Mouse (Mus musculus): ENCODE results near the gene Fancd2os. TPM values are rescaled to one million over a fixed set of nuclear protein-coding genes. Genes with fewer than 3 reads are reported as not detected.

The Fancd2os gene
- polyA plus RNA-seq (2014; fragmentation: Illumina TruSeq; extraction: RNeasy Lipid Tissue Mini Kit (QIAGEN cat#74804); ENCODE audit: low read depth, low replicate concordance) = not detected

GRCm38 (mm10) chr6:113600543-113601139, at the start of gene Fancd2os:
Gene Fancd2os, minus strand, starts transcription at chr6:113600715.

GRCm38 (mm10) chr6:113638302-113639040, 38.0 kb upstream of the Fancd2os start, which contains the start of gene Irak2:
Gene Irak2, plus strand, starts transcription at chr6:113638467.

GRCm38 (mm10) chr6:113623941-113624751, 23.6 kb upstream of the Fancd2os start, which contains the start of gene Vhl:
Gene Vhl, plus strand, starts transcription at chr6:113623959.

GRCm38 (mm10) chr6:113604432-113605223, 4.1 kb upstream of the Fancd2os start, which contains the start of gene Brk1:
Gene Brk1, plus strand, starts transcription at chr6:113604772.

Other genes with a start within 250 kb of the Fancd2os start
- gene Tada3, start 222.8 kb downstream of the Fancd2os start, polyA plus RNA-seq (2014; fragmentation: Illumina TruSeq; extraction: RNeasy Lipid Tissue Mini Kit (QIAGEN cat#74804); ENCODE audit: low read depth, low replicate concordance) = 20.5 TPM
- gene Arpc4, start 222.6 kb downstream of the Fancd2os start, polyA plus RNA-seq (2014; fragmentation: Illumina TruSeq; extraction: RNeasy Lipid Tissue Mini Kit (QIAGEN cat#74804); ENCODE audit: low read depth, low replicate concordance) = 57.4 TPM
- 2.0 TPM for gene Ttll3, start 211.5 kb downstream of the Fancd2os start, polyA plus RNA-seq (2014; fragmentation: Illumina TruSeq; extraction: RNeasy Lipid Tissue Mini Kit (QIAGEN cat#74804); ENCODE audit: low read depth, low replicate concordance)
- 8.7 TPM for gene Rpusd3, start 181.4 kb downstream of the Fancd2os start, polyA plus RNA-seq (2014; fragmentation: Illumina TruSeq; extraction: RNeasy Lipid Tissue Mini Kit (QIAGEN cat#74804); ENCODE audit: low read depth, low replicate concordance)
- 18.2 TPM for gene Cidec, start 165.0 kb downstream of the Fancd2os start, polyA plus RNA-seq (2014; fragmentation: Illumina TruSeq; extraction: RNeasy Lipid Tissue Mini Kit (QIAGEN cat#74804); ENCODE audit: low read depth, low replicate concordance)
- 31.3 TPM for gene Jagn1, start 158.1 kb downstream of the Fancd2os start, polyA plus RNA-seq (2014; fragmentation: Illumina TruSeq; extraction: RNeasy Lipid Tissue Mini Kit (QIAGEN cat#74804); ENCODE audit: low read depth, low replicate concordance)
- gene Il17re, start 142.2 kb downstream of the Fancd2os start, polyA plus RNA-seq (2014; fragmentation: Illumina TruSeq; extraction: RNeasy Lipid Tissue Mini Kit (QIAGEN cat#74804); ENCODE audit: low read depth, low replicate concordance) = 1.0 TPM
- gene Il17rc, start 129.3 kb downstream of the Fancd2os start, polyA plus RNA-seq (2014; fragmentation: Illumina TruSeq; extraction: RNeasy Lipid Tissue Mini Kit (QIAGEN cat#74804); ENCODE audit: low read depth, low replicate concordance) = 9.2 TPM
- gene Creld1, start 117.4 kb downstream of the Fancd2os start, polyA plus RNA-seq (2014; fragmentation: Illumina TruSeq; extraction: RNeasy Lipid Tissue Mini Kit (QIAGEN cat#74804); ENCODE audit: low read depth, low replicate concordance) = 37.7 TPM
- not detected for gene Prrt3, start 98.8 kb downstream of the Fancd2os start, polyA plus RNA-seq (2014; fragmentation: Illumina TruSeq; extraction: RNeasy Lipid Tissue Mini Kit (QIAGEN cat#74804); ENCODE audit: low read depth, low replicate concordance)
- gene Emc3, start 69.1 kb downstream of the Fancd2os start, polyA plus RNA-seq (2014; fragmentation: Illumina TruSeq; extraction: RNeasy Lipid Tissue Mini Kit (QIAGEN cat#74804); ENCODE audit: low read depth, low replicate concordance) = 70.3 TPM
- 0.08 TPM for gene Fancd2, start 69.0 kb downstream of the Fancd2os start, polyA plus RNA-seq (2014; fragmentation: Illumina TruSeq; extraction: RNeasy Lipid Tissue Mini Kit (QIAGEN cat#74804); ENCODE audit: low read depth, low replicate concordance)
- gene Brk1, start 4.1 kb upstream of the Fancd2os start, polyA plus RNA-seq (2014; fragmentation: Illumina TruSeq; extraction: RNeasy Lipid Tissue Mini Kit (QIAGEN cat#74804); ENCODE audit: low read depth, low replicate concordance) = 102 TPM
- gene Vhl, start 23.2 kb upstream of the Fancd2os start, polyA plus RNA-seq (2014; fragmentation: Illumina TruSeq; extraction: RNeasy Lipid Tissue Mini Kit (QIAGEN cat#74804); ENCODE audit: low read depth, low replicate concordance) = 9.6 TPM
- gene Irak2, start 37.8 kb upstream of the Fancd2os start, polyA plus RNA-seq (2014; fragmentation: Illumina TruSeq; extraction: RNeasy Lipid Tissue Mini Kit (QIAGEN cat#74804); ENCODE audit: low read depth, low replicate concordance) = 9.3 TPM
- 41.5 TPM for gene Tatdn2, start 96.3 kb upstream of the Fancd2os start, polyA plus RNA-seq (2014; fragmentation: Illumina TruSeq; extraction: RNeasy Lipid Tissue Mini Kit (QIAGEN cat#74804); ENCODE audit: low read depth, low replicate concordance)
- gene Ghrl, start 119.2 kb upstream of the Fancd2os start, polyA plus RNA-seq (2014; fragmentation: Illumina TruSeq; extraction: RNeasy Lipid Tissue Mini Kit (QIAGEN cat#74804); ENCODE audit: low read depth, low replicate concordance) = 0.84 TPM
- gene Sec13, start 140.0 kb upstream of the Fancd2os start, polyA plus RNA-seq (2014; fragmentation: Illumina TruSeq; extraction: RNeasy Lipid Tissue Mini Kit (QIAGEN cat#74804); ENCODE audit: low read depth, low replicate concordance) = 93.8 TPM